Mouse (Mus musculus) forebrain, embryonic 11.5 days (tissue): ENCODE results near the gene Scrn1. TPM values are rescaled to one million over a fixed set of nuclear protein-coding genes. Genes with fewer than 3 reads are reported as not detected.

Experiments used
- ATAC-seq: fragments of 200-750 bp; cut with Nextera tagmentation; replicated peaks from 2 replicates; pipeline ENCODE4 v1.8.0; 2017; ENCODE audit warnings: moderate TSS enrichment; ENCODE audit not compliant: low FRiP score
- DNase-seq: peaks from one replicate; pipeline ENCODE4 v3.0.0-alpha.2; 2017; ENCODE audit warnings: low spot score
- H3K27ac ChIP-seq: fragments of 300-500 bp; sonication (generic); 2 replicates; pipeline ENCODE4 v1.5.1; 2014; ENCODE audit warnings: low read depth, low read length
- H3K27me3 ChIP-seq: fragments of 300-500 bp; sonication (generic); 2 replicates; pipeline ENCODE4 v1.6.1; 2014; ENCODE audit warnings: mild to moderate bottlenecking, low read length, mixed read lengths; ENCODE audit not compliant: control insufficient read depth, insufficient read depth
- H3K36me3 ChIP-seq: fragments of 300-500 bp; sonication (generic); 2 replicates; pipeline ENCODE4 v1.6.1; 2014; ENCODE audit warnings: mild to moderate bottlenecking, low read length, moderate library complexity, mixed read lengths; ENCODE audit not compliant: control insufficient read depth, insufficient read depth
- H3K4me1 ChIP-seq: fragments of 300-500 bp; sonication (generic); replicated peaks from 2 replicates; pipeline ENCODE4 v1.6.1; 2014; ENCODE audit warnings: low read length, mixed read lengths; ENCODE audit not compliant: control insufficient read depth, insufficient read depth
- H3K4me2 ChIP-seq: fragments of 300-500 bp; sonication (generic); 2 replicates; pipeline ENCODE4 v1.6.1; 2014; ENCODE audit warnings: low read depth, mild to moderate bottlenecking, low read length, moderate library complexity, mixed read lengths; ENCODE audit not compliant: severe bottlenecking
- H3K4me3 ChIP-seq: fragments of 300-500 bp; sonication (generic); 2 replicates; pipeline ENCODE4 v1.5.1; 2014; ENCODE audit warnings: low read depth, low read length
- H3K9ac ChIP-seq: fragments of 300-500 bp; sonication (generic); 2 replicates; pipeline ENCODE4 v1.6.1; 2014; ENCODE audit warnings: low read length
- H3K9me3 ChIP-seq: fragments of 300-500 bp; sonication (generic); 2 replicates; pipeline ENCODE4 v1.6.1; 2016; ENCODE audit warnings: low read length, mixed read lengths; ENCODE audit not compliant: control insufficient read depth
- WGBS: fragments of 180-500 bp; shearing (Covaris S2); extraction: QIAGEN DNeasy Blood & Tissue Kit; methylation state at CpG from one replicate; pipeline ENCODE4 v1.1.7; 2014; 5-methylcytosine and 5-hydroxymethylcytosine counted together
- polyA plus RNA-seq: library from polyadenylated mRNA; unstranded; fragments of >200 nt; fragmentation: Nextera tagmentation; extraction: Ambion mirVana; gene quantifications from 2 replicates; pipeline ENCODE4 v1.2.1, GENCODE M21; 2014

Gene Scrn1
- polyA plus RNA-seq: 102 and 123 TPM in 2 replicates

- peaks cover 18% of the 10 kb centered on the region for H3K4me1 ChIP-seq
- WGBS: under 1% methylated on average over 59 of the region's 60 CpGs
- DNase-seq: peak; percentile 92
Measured at GRCm38 (mm10) chr6:54565665-54566545, at the start of gene Scrn1. Gene Scrn1 (minus strand): TSS chr6:54566489.

DNA sequence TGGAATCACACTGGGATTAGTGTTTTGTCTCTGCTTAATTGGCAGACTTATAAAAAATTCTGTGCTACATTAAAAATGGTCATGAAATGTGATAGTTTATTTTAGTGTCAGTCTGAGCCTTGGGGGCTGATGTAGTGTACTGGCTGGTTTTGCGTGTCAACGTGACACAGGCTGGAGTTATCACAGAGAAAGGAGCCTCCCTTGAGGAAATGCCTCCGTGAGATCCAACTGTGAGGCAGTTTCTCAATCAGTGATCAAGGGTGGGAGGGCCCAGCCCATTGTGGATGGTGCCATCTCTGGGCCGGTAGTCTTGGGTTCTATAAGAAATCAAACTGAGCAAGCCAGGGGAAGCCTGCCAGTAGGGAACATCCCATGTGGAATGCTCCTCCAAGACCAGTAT lies 40.0 kb upstream of the Scrn1 start:
- H3K4me2 ChIP-seq: no peak overlapping the region
- ATAC-seq (no peak), DNase-seq (no peak)
- no peaks in the 10 kb centered on the region; the same call in 1 of the 2 replicates for H3K9me3 ChIP-seq
- H3K9ac ChIP-seq: no peak overlapping the region
- H3K27me3 ChIP-seq: no peaks in the 10 kb centered on the region
- H3K27ac ChIP-seq: no peak overlapping the region
- no peaks in the 10 kb centered on the region for H3K36me3 ChIP-seq
- WGBS: 80% methylated on average over 4 of the region's 4 CpGs
- H3K4me3 ChIP-seq: no peak overlapping the region
- no peaks in the 10 kb centered on the region for H3K4me1 ChIP-seq

More at GRCm38 (mm10) chr6:54565665-54566545, at the start of gene Scrn1:
- H3K9me3 ChIP-seq: no peaks in the 10 kb centered on the region
- peak within 1 kb of the TSS; percentile 71 for H3K4me2 ChIP-seq
- H3K36me3 ChIP-seq: no peaks in the 10 kb centered on the region
- no peaks in the 10 kb centered on the region for H3K27me3 ChIP-seq
- peak; percentile 89 for ATAC-seq
- peak within 1 kb of the TSS; percentile 87 for H3K9ac ChIP-seq
- peak within 1 kb of the TSS; percentile 77 for H3K27ac ChIP-seq
- peak within 1 kb of the TSS; percentile 69 for H3K4me3 ChIP-seq

- no peak for ATAC-seq
- 100% methylated on average over 1 of the region's 1 CpGs for WGBS
Measured at GRCm38 (mm10) chr6:54604001-54604715, 37.9 kb upstream of the Scrn1 start.

DNA sequence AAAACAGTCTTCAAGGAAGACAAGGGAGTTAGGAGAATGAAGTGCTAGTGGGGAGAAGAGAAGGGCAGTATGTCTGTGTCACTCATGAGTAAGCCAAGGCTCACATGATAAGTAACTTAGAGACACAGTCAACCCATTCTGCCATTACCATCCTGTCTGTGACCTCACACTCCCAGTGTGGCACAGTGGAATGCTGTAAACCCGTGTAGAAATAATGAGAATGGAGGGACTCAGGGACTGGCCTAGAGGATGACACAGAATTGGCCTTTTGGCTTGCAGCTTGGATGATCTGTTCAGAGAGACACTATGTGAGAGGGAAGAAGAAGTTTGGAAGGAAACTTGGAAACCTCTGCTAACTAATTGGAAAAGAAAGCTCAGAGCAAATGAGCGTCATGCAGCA lies 36.6 kb upstream of the Scrn1 start:
- ATAC-seq: no peak
- H3K9ac ChIP-seq: no peak overlapping the region
- H3K4me1 ChIP-seq: no peaks in the 10 kb centered on the region
- no peaks in the 10 kb centered on the region; the same call in 1 of the 2 replicates for H3K9me3 ChIP-seq
- DNase-seq: no peak
- no peaks in the 10 kb centered on the region for H3K27me3 ChIP-seq
- no peak overlapping the region for H3K27ac ChIP-seq
- no peaks in the 10 kb centered on the region for H3K36me3 ChIP-seq
- no peak overlapping the region for H3K4me3 ChIP-seq
- no peak overlapping the region for H3K4me2 ChIP-seq
- 88% methylated on average over 2 of the region's 2 CpGs for WGBS

More at GRCm38 (mm10) chr6:54604001-54604715, 37.9 kb upstream of the Scrn1 start:
- no peaks in the 10 kb centered on the region for H3K27me3 ChIP-seq
- H3K9ac ChIP-seq: no peak overlapping the region
- no peak overlapping the region for H3K4me2 ChIP-seq
- no peak for DNase-seq
- H3K36me3 ChIP-seq: no peaks in the 10 kb centered on the region
- no peaks in the 10 kb centered on the region; the same call in 1 of the 2 replicates for H3K9me3 ChIP-seq
- no peak overlapping the region for H3K4me3 ChIP-seq
- no peaks in the 10 kb centered on the region for H3K4me1 ChIP-seq
- H3K27ac ChIP-seq: no peak overlapping the region

- no peak overlapping the region for H3K27ac ChIP-seq
Measured at GRCm38 (mm10) chr6:54600681-54601347, 34.5 kb upstream of the Scrn1 start.

DNA sequence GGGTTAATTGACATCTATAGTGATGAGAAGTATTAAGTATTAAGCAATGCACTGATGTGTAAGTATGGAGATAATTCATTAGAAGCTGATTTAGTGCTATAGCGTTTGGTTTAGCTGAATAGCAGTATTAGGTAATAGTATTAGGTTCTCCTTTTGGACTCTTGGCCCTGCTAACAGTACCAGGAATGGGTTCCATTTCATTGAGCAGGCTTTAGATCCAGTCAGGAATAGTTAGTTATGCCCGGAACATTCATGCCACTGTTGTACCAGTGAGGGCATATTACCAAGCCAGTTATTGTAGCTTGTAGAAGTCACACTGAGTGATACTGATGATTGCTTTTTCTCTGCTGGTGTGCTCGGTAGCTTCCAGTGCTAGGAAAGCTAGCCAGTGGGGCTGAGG lies 31.4 kb upstream of the Scrn1 start:
- Histone ChIP-seq H3K36me3 (no peaks in the 10 kb centered on the region), H3K9ac (no peak overlapping the region), H3K4me2 (no peak overlapping the region), H3K27ac (no peak overlapping the region), H3K4me3 (no peak overlapping the region), H3K27me3 (no peaks in the 10 kb centered on the region), H3K4me1 (0 out of 2 replicates have a peak, but pooled peaks cover under 1% of the 10 kb centered on the region), H3K9me3 (no peaks in the 10 kb centered on the region)
- ATAC-seq: no peak
- WGBS: 83% methylated on average over 3 of the region's 3 CpGs
- DNase-seq: no peak

More at GRCm38 (mm10) chr6:54600681-54601347, 34.5 kb upstream of the Scrn1 start:
- H3K4me3 ChIP-seq: no peak overlapping the region
- 85% methylated on average over 5 of the region's 5 CpGs for WGBS
- H3K9ac ChIP-seq: no peak overlapping the region
- H3K4me2 ChIP-seq: no peak overlapping the region
- no peaks in the 10 kb centered on the region for H3K4me1 ChIP-seq
- H3K27me3 ChIP-seq: no peaks in the 10 kb centered on the region
- H3K9me3 ChIP-seq: no peaks in the 10 kb centered on the region
- no peak for ATAC-seq
- no peaks in the 10 kb centered on the region for H3K36me3 ChIP-seq
- DNase-seq: no peak

- no peaks in the 10 kb centered on the region for H3K27me3 ChIP-seq
- H3K9me3 ChIP-seq: no peaks in the 10 kb centered on the region
- H3K36me3 ChIP-seq: no peaks in the 10 kb centered on the region
- peak within 1 kb of the TSS; percentile 69; the same call in 1 of the 2 replicates for H3K4me2 ChIP-seq
- 78% methylated on average over 4 of the region's 4 CpGs for WGBS
- H3K4me3 ChIP-seq: peak within 1 kb of the TSS; percentile 85
- ATAC-seq (no peak), DNase-seq (no peak)
- H3K27ac ChIP-seq: no peak within 1 kb of the TSS
- H3K9ac ChIP-seq: no peak within 1 kb of the TSS
- 0 out of 2 replicates have a peak, but pooled peaks cover 2% of the 10 kb centered on the region for H3K4me1 ChIP-seq
Measured at GRCm38 (mm10) chr6:54597208-54597607, 30.9 kb upstream of the Scrn1 start, which contains the start of gene Fkbp14. Gene Fkbp14 (minus strand): TSS chr6:54597308.

DNA sequence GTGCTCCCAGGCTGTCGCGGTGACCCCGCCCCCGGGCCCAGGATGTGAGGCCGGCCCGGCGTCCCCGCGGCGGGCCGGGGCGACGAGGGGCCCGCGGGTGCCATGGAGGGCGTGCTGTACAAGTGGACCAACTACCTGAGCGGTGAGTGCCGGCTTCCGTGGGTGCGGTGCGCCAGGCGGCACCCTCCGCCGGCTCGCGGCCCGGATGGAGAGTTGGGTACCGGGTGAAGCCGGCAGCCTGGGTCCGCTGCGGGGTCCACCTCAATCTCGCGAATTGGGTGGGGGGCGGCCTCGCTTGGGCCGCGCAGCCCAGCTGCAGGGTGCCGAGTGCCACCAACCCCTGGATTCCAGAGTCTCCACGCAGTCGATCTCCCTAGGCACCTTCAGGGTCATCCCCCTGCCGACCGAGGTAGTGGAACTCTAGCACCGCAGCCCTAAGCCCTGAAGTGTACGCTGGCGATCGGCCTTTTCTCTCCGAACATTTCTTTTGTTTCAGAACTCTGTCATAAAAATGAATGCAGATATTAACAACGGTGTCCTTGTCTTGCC lies 29.1 kb upstream of the Scrn1 start:
- Histone ChIP-seq H3K4me3 (peak overlapping the region; percentile 85), H3K9me3 (no peaks in the 10 kb centered on the region), H3K27ac (peak overlapping the region; percentile 51; the same call in 1 of the 2 replicates), H3K4me1 (peaks cover 7% of the 10 kb centered on the region; the same call in 1 of the 2 replicates), H3K27me3 (no peaks in the 10 kb centered on the region), H3K36me3 (no peaks in the 10 kb centered on the region), H3K9ac (peak overlapping the region; percentile 90), H3K4me2 (peak overlapping the region; percentile 69)
- ATAC-seq (no peak), DNase-seq (no peak)
- WGBS: under 1% methylated on average over 48 of the region's 48 CpGs
